Mouse (Mus musculus): ENCODE data around the gene Meis1.

Meis1 gene

GRCm38 (mm10) chr11:18989669-18990243 is 29.0 kb downstream of the Meis1 start:
- no peak for DNase-seq

DNA sequence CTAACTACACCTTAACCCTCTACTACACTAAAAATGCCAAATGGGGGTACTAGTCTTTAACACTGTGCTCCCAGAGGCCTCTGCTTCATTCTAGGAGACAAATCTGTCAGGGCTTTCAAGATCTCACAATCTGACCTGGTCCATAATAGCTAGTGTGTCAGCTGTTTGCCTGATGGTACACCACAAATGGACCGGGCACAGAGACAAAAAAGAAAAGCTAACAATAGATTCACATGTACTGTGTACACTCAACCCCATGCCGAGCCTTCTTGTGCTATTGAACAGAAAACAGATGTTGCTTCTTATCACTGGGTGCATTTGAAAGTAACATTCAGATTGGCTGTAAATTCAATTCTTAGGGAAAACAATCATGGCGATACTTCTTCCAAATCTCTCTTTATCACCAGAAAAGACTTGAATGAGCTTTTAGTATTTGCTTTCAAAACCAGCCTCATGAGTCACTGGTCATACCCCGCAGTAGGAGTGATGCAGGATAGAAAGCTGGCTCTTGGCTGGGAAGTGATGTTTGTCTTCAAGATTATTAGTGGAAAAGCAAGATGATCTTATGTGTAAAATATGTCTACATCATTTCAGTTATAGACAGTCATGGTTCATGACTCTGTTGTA is 30.0 kb downstream of the Meis1 start:
- DNase-seq, result peak; percentile 29

GRCm38 (mm10) chr11:18983813-18984212 is 35.0 kb downstream of the Meis1 start:
- DNase-seq, result no peak

DNA sequence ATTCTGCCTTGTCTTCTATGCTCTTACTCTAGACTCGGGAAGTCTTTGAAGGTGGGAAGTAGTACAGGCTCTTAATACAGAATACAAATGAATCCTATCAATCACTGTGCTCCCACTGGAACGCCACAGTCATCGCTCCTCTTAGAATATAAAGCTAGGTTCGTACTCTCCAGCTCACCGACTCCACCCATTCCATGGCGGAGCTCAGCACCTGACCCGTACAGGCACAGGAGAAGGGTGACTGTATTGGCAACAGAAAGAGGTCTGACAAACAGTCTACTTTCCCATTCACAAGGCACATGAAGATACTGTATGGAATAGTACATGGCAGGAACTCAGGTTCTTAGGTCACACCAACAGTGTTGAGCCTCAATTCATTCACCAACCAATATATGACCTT is 35.5 kb downstream of the Meis1 start:
- no peak for DNase-seq

DNA sequence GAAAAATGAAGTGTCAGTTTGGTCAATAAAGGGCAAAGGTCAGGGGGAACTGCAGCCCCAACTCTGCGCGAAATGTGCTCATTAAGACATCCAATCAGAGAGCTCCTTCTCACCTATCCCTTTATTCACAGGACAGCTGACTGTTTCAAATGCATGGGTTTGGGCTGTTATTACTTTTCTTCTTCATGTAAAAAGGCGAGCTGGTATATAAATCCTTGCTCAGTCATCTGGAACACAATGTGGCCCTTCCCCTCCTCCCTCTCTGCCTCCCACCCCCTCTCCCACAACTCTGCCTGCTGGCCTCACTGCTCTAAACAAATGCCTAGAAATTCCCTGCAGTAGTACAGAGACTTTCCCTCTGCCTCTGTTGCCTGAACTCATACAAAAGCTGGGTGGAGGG is 36.5 kb downstream of the Meis1 start:
- no peak for DNase-seq

- no peak for DNase-seq
Observed at GRCm38 (mm10) chr11:18981367-18981766, 37.4 kb downstream of the Meis1 start.

- DNase-seq, result no peak
Observed at GRCm38 (mm10) chr11:18980615-18981014, 38.2 kb downstream of the Meis1 start.

- DNase-seq, result no peak
Observed at GRCm38 (mm10) chr11:18975087-18975486, 43.7 kb downstream of the Meis1 start.

DNA sequence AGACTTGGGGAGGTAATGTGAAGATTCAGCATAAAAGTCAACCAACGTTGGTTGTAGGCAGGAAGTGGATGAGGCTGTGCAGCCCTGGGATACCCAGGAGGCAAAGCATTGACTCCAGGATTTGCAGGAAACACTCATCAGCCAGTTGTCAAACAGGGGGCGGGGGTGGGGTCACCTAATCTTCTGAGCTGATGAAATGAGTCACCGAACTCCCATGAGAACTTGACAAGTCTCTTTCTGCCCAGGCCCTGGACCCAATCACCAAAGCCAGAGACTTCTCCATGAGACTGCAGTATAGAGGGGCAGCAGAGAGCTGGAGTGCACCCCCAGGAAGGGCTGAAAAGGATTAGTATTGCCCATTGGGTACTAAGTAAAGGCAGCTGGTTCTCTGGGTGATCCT is 45.0 kb downstream of the Meis1 start:
- DNase-seq, result no peak

DNA sequence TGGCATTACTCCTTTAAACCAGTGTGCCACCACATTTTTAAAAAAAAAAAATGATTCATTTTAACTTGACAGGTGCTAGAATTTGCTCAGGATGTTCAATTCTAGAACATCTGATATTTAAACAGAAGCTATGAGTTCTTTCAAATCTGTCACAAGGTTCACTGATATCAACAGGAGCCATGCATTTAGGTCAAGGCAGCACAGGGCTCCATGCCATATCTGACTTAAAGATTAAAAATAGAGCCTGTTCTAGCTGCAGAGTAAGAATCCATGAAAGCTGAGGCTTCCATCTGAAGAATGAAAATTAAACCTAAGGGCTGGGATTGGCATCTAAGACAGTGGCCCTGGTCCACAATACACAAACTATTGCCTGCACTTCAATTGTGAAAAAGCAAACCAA is 45.8 kb downstream of the Meis1 start:
- no peak for DNase-seq

DNA sequence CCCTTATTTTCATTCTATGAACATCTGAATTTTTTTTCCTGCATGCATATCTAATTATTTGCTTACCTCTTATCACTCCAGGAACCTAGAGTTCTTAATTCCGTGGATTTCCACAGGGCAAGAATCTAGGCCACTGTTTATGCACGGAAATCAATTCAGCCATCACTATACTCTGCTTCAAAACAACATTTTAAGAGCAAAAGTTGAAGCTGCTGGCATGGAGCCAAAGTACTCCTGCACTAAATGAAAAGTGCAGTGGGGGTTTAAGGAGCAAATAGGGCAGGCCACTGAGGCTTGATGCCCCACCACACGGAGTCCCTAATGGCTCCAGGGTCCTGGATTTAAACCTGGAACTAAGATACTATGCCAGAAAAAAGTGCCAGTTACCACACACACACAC is 47.2 kb downstream of the Meis1 start:
- DNase-seq, result no peak

DNA sequence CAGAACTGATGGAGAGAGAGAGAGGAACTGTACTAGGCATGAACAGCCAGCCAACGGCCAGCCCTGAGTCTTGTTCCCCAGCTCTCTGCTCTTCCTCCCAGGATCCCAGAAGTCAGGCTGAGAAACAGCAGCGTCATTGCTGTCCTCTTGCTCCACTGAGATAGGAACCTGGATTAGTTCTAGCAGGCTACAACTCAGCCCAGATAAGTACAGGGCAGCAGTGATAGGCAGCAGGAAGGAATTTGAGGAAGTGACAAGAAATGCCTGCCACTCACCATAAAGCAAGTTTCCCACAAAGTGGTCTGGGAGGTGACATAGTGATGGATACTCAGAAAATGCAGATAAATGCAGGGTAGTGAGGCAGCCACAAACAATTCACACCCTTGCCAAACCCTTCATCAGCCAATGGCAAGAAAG is 48.9 kb downstream of the Meis1 start:
- no peak for DNase-seq

GRCm38 (mm10) chr11:18964418-18964817 is 54.4 kb downstream of the Meis1 start:
- DNase-seq, result no peak

DNA sequence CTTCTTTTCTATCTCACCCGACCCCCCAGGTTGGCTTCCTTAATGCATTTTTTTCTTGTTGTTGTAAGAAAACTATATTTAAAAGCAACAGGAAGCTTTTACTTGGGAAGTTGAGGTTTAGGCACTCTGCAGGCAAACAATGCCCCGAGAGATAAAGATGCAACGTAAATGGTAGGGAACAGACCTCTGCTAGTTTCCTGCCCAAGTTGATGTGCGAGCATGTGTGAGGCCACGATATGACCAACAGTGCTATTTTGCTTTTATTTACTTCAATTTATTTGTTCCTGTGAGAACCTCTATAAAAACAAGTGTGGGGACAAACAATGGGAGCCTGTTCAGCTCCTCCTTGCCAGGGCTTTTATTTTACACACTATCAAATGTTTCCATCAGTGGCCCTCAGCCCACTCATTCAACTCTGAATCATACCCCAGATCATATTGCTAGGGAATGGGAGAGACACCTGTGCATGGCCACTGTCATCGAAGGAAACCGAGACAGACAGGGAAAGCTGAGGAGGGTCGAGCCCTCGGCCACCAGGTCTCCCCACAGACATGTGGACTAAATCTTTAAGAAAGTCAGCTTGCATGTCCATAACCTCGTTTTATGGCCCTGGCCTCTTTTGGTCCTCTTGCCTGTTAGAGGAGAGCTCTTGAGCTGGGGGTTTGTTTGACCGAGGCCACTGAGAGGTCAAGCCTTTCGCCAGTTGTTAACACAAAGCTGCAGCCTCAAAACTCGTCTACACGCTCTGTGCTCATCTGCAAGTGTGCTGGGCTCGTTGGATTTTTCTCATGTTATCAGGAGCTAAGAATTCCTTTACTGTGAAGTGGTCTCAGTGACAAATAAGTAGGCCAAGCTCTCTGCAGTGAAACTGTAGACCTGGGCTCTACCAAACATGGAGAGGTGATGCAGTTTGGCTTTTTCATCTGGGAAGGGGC is 55.3 kb downstream of the Meis1 start:
- DNase-seq, result peak; percentile 48

- no peak for DNase-seq
Observed at GRCm38 (mm10) chr11:18959465-18959864, 59.3 kb downstream of the Meis1 start.

GRCm38 (mm10) chr11:18957805-18958770 is 60.7 kb downstream of the Meis1 start:
- DNase-seq, result peak; percentile 77

DNA sequence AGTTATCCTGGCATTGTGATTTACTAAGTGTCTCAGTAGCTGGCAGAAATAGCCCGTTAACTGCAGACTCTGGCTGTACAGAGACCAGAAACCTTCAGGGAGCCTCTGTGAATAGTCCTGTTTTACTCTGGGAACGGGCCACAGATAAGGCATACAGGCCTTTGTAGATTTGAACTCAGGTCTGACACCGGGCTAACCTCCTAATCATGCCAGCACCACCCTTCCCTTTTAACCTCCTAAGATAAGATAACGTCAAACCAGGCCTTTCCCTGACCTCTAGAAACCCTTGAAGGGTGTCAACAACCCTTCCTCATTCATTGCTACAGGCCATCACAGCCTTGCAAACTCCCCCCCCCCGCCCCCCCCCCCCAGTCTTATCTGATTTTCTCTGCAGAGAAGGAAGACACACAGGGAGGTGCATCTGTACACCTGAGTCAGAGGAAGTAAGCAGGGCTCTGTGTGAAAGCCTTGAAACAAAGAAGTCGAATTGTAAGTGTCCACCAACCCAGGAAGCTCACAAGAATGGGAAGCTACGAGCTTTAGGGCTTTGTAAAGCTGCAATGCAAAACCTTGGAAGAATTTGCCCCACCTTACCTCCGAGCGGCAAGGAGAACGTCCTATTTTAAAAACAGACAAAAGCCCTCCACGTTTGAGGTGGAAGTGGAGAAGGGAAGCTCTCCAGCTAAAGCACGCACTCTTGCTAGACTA is 61.5 kb downstream of the Meis1 start:
- no peak for DNase-seq

DNA sequence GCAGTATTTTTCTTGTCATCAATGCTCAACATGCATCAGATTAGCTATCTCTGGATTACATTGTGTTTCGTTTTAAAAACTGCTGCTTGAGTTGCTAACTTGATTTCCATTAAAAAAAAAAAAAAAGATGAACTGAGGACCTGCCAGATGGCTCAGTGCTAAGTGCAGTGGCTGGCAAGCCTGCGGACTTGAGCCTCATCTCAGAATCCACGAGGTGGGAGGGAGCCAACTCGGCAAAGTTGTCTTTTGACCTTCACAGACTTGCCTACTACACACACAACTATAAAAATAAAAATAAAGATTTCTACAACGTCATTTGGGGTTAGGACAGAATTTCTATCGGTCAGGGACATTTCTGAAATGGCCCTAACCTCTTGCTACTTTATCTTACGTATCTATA is 62.8 kb downstream of the Meis1 start:
- peak; percentile 30 for DNase-seq

DNA sequence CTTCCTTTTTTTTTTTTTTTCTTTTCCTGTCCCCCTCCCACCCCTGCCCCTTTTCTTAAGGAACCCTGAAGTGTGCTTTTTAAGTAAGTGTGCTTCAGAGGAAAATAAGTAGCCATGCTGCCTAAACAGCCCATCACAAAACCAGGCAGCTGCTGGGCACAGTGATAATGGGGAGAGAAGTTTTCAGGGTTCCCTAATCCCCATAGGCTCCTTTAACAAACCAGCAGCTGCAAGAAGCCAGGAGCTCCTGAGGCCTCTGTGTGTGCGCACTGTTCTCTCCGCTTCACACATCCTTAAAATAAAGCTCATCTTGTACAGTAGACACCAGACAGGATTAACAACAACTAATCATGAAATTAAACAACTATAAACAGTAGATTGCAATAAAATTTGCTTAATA is 63.9 kb downstream of the Meis1 start:
- no peak for DNase-seq

GRCm38 (mm10) chr11:18953892-18954291 is 64.9 kb downstream of the Meis1 start:
- DNase-seq, result no peak

DNA sequence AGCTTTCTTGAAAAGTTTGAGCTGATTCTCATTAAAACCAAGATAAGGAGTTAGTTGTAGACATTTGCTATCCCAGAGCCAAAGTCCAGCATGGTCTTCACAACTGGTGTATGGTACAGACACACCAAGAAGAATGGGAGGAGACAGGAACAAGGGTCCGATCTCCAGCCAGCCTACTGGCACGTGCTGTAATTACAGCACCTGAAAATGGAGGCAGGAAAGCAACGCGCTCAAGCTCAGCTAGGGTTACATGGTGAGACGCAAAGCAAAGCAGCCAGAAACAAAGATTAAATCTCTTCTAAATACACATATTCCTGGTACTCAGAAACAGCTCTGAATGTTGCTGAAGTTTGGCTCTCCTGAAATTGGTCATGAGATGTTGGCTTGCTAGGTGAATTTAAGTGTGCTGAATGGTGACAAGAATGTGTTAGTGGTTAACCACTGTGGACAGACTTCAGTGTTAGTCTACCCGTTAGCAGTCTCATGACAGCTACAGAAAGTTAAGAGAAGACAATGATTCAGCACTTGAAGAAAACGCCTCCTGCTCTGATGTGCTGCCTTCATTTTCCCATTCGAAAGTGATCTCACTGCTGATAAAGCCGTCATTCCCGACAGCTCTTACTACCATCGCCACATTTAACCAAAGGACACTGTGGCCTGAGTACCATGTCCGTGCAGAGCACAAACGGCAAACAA is 70.0 kb downstream of the Meis1 start:
- no peak for DNase-seq

Measured in lung, postnatal 10 days (tissue).